Mouse (Mus musculus) cerebellum, adult (tissue): ENCODE measurements around the gene Eif2d.
"Not testable (repeated sequence)": the region's sequence is repeated elsewhere in the genome, so short reads cannot be mapped to it uniquely, and the experiment has no call there.

Experiments used
- ATAC-seq: cut with Nextera tagmentation; 2 replicates; pipeline ENCODE4 v1.9.2; 2017; ENCODE audit warnings: mild to moderate bottlenecking, moderate library complexity, mixed read lengths; ENCODE audit not compliant: insufficient number of reproducible peaks, low FRiP score, low TSS enrichment

The Eif2d gene

GRCm38 (mm10) chr1:131139102-131140095, 13.6 kb upstream of the Eif2d start:
- ATAC-seq, result no peak

- no peak for ATAC-seq
These were observed 11.5 kb upstream of the Eif2d start for GRCm38 (mm10) chr1:131141449-131141848.

DNA sequence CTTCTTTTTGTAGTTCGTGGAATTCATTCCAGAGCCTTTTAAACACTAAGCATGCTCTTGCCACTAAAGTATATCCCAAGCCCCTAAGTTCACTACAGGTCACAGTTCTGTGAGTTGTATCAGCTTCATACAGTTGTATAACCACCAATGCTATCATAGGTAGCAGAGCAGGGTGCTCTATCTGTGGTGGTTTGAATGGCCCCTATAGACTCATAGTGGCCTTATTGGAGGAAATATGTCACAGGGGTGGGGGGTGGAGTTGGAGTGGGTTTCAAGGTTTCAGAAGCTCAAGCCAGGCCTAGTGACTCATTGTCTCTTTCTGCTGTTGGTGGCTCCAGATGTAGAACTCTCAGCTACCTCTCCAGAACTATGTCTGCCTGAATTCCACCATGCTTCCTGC, 10.5 kb upstream of the Eif2d start:
- no peak for ATAC-seq

DNA sequence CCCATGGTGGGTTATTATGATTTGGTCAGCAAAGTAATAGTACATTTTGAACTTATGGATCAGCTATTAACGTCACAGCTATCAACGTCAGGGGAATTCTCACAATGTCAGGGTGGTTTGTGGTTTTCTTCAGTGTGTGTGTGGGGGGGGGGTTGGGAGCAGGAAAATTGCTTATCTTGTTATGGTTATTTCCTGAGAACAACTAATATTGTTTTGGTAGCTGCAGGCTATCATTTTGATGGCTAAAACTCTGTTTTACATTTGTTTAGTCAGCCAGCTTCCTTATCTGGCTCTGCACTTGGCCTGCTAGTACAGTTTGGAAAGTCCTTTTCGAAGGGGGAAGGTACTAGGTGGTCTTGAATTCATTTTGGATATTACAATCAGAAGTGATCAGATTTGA, 7.8 kb upstream of the Eif2d start:
- ATAC-seq, result not testable (repeated sequence)

DNA sequence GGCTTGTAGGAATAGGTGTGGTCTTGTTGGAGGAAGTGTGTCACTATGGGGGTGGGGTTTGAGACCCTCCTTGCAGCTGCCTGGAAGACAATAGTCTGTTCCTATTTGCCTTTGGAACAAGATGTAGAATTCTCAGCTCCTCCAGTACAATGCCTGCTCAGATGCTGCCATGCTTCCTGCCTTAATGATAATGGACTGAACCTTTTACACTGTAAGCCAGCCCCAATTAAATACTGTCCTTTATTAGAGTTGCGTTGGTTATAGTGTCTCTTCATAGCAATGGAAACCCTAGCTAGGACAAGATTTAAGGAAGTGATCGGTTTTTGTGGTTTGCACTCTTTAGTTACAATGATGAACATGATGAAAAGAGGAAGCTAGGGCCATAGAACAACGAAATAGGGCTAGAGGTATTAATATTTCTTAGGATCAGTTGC, 6.8 kb upstream of the Eif2d start:
- no peak for ATAC-seq

GRCm38 (mm10) chr1:131149496-131149895, 3.5 kb upstream of the Eif2d start:
- no peak for ATAC-seq

GRCm38 (mm10) chr1:131155456-131155855, 2.5 kb downstream of the Eif2d start:
- ATAC-seq, result no peak

GRCm38 (mm10) chr1:131159573-131160327, 6.8 kb downstream of the Eif2d start:
- ATAC-seq, result not testable (repeated sequence)

DNA sequence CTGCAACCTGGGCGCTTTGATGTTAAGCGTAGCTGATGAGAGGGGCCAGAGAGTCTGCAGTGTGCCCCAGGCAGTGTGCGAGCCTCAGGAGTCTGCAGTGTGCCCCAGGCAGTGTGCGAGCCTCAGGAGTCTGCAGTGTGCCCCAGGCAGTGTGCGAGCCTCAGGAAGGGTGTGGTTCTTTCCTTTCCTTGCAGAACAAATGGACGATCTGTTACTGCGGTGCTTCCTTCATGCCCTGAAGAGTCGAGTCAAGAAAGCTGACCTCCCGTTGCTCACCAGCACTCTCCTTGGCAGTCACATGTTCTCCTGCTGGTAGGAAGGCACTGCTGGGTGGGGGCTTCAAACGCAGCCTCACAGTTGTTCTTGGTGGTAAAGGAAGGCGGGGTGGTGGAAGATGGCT, 8.1 kb downstream of the Eif2d start:
- no peak for ATAC-seq

- no peak for ATAC-seq
These were observed 11.4 kb downstream of the Eif2d start for GRCm38 (mm10) chr1:131164427-131164826.

DNA sequence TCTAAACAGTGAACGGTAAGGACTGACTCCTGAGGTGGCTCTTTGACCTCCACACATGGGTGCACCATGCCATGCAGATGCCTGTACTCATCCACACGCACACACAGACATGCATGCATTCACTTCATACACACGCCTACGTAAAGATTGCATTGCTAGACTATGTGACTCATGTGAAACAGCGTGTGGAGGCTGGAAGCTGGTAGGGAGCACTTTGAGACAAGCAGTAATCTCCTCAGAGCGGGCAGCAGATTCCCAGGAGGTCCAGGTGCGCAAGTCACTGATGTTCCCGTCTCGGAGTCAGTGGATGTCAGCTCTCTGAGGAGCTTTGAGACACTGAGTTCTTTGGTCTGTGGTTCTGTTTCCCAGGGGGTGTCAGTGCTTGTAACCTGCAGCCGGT, 14.6 kb downstream of the Eif2d start:
- no peak for ATAC-seq

- no peak for ATAC-seq
These were observed 20.0 kb downstream of the Eif2d start for GRCm38 (mm10) chr1:131173001-131173400.

DNA sequence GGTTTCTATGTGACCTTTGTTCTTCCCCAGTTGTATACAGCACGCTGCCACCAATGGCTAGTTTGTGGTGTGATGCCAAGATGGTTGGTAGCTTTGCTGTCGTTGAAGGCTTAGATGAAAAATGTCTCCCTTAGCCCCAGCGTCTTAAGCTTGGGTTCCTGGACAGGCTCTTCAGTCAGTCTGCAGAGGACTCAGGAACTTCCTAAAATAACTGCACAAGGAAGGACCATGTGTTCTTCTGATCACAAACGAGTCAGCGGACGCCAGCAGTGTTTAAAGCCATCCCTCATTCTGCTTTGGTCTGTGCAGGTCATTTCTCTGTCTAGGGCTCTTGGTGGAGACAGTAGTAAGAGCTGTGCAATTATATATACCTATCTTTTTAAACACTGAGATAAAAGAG, 20.8 kb downstream of the Eif2d start:
- no peak for ATAC-seq

- ATAC-seq, result no peak
These were observed 21.4 kb downstream of the Eif2d start for GRCm38 (mm10) chr1:131174299-131174861.

DNA sequence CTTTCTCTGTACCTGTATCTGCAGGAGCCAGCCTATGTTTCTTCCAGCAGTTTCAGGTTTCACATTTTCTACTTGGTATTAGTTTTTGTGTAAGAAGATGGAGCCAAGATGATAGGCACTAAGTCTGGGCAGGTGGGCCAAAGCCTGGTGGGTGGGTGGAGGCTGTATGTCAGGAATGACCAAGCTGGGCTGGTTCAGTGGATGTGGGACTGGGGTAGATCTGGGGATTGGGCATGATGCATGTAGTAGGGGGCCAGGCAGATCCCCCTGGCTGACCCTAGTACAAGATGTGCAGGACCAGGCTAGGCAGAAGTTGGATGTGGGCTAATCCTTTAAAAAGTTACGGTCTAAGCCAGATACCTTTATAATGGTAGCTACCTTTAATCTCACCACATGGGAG, 22.2 kb downstream of the Eif2d start:
- ATAC-seq, result no peak

DNA sequence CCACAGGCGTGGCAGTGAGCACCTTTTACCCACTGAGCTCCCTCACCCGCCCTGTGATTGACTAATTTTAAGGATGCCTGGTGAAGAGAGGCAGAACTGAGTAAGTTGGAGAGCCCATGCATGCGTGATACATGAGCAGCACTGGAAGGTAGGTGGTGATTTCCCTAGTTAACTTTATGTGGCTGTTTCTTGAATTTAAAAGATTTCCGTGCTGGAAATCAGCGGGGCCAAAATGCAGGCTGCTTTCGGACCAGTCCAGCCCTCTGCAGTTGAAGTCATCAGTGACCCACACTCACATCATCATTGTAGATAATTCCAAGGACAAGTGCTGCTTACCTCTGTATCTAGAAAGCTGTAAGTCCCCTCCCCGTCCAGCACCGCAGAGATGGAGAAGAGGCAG, 22.8 kb downstream of the Eif2d start:
- ATAC-seq, result no peak

GRCm38 (mm10) chr1:131177249-131177648, 24.3 kb downstream of the Eif2d start:
- no peak for ATAC-seq

GRCm38 (mm10) chr1:131178083-131178482, 25.1 kb downstream of the Eif2d start:
- ATAC-seq, result no peak

GRCm38 (mm10) chr1:131180386-131180785, 27.4 kb downstream of the Eif2d start:
- ATAC-seq, result no peak

DNA sequence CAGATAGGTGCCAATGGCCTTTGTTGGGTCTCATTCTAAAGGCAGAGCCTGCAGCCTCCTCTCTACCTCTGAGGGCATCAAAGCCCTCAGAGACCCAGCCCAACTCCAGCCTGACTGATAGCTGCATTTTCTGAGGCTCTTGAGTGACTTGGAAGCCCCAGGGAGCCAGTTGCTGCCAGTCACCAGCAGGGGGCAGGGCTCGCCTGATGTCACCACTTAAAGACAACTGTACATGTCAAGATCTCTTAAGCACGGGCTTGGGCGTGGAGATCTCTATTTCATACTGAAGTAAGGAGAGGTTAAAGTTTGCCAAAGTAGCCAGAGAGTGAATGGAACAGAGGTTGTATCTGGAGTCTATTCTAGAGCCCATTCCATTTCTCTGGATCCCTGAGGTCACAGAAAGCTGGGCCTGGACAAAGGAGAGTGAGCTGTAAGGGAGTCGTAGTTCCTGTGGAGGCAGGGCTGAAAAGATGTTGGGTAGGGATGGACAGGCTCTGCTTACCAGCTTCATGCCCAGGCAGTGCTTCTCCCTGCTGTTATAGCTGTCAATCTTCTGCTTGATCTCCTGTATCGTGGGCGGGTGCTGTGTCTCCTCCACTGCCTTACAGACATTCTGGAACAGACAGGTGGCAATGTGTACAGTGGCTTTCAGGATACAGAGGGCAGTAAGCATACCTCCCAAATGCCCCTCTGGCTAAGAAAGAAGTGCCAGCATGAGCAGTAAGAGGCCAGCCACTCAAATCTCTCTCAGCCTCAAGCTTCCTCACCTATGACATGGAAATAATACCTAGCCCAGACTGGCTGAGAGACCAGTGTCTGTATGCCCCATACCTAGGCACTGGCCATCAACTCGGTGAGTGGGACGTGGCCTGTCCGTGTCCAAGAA, 28.9 kb downstream of the Eif2d start:
- peak; percentile 67 for ATAC-seq
